Mouse (Mus musculus): ENCODE data around the gene Acly.

- TF ChIP-seq POLR2A (IDR thresholded peaks at IDR 0.05; ENCODE audit: extremely low read depth, insufficient read depth, low read length) = no peak
- TF ChIP-seq CTCF (IDR thresholded peaks at IDR 0.05; ENCODE audit: extremely low read depth, insufficient read depth, low read length) = no peak
These were observed 13.2 kb upstream of the Acly start for GRCm38 (mm10) chr11:100540966-100541365.
